Mouse (Mus musculus) C2C12 (cell line): ENCODE results near the gene Rev1.

Experiments used
- CEBPB ChIP-seq: IDR thresholded peaks from one replicate; pipeline ENCODE4 v1.6.1; 2011; ENCODE audit warnings: low read depth, mild to moderate bottlenecking, control low read depth, moderate library complexity
- CTCF ChIP-seq: IDR thresholded peaks from one replicate; pipeline ENCODE4 v1.5.1; 2011; ENCODE audit not compliant: control insufficient read depth, insufficient read depth, insufficient read length
- MAX ChIP-seq: IDR thresholded peaks from one replicate; pipeline ENCODE4 v1.6.1; 2011; ENCODE audit warnings: mild to moderate bottlenecking, control low read depth
- MYOD1 ChIP-seq: IDR thresholded peaks from one replicate; pipeline ENCODE4 v1.6.1; 2011; ENCODE audit warnings: low read depth; ENCODE audit not compliant: control insufficient read depth, insufficient read length
- MYOG ChIP-seq: IDR thresholded peaks from one replicate; pipeline ENCODE4 v1.6.1; 2011; ENCODE audit not compliant: control insufficient read depth, insufficient read length; ENCODE audit errors: extremely low read depth
- USF1 ChIP-seq: IDR thresholded peaks from one replicate; pipeline ENCODE4 v1.6.1; 2011; ENCODE audit warnings: low read depth, mild to moderate bottlenecking, control low read depth, moderate library complexity

DNA sequence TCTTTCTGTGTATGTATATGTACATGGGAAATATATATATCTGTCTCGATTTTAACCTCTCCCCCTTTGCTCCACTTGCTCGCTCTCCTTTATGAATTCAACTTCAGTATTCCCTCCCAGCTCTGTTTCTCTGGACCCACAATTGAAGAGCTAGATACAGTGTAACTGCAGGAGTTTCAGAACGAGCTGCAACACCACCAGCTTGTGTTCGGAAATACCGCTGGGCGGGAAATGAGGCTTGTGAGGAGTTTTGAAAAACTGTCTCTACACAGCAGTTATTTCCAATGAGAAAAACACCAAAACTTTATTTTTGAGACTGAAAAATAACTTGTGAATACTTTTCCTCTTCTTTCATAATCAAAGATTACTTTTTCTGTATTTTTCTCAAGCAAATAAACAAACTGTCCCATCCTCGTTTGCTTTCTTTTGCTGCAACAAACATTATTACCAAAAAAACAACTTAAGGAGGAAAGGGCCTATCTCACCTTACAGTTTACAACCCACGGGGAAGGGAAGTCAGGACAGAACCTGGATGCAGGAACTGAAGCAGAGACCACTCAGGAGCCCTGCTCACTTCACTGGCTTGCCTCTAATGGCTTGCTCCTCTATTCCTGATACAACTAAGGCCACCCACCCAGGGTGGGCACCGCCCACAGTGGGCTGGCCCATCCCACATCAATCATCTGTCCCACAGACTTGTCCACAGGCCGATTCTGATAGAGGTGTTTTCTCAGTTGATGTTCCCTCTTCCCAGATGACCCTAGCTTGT is 1.3 kb upstream of the Rev1 start:
- no peak for TF ChIP-seq CTCF
- no peak for TF ChIP-seq MAX
- TF ChIP-seq USF1 = no peak
- no peak for TF ChIP-seq CEBPB
- TF ChIP-seq MYOD1 = no peak
- no peak for TF ChIP-seq MYOG
